Mouse (Mus musculus) layer of hippocampus, postnatal 36 days (tissue): Measurements from ENCODE around the gene Vasn. TPM values are rescaled to one million over a fixed set of nuclear protein-coding genes. Genes with fewer than 3 reads are reported as not detected.

ENCODE experiments used
- DNase-seq, 2 experiments: peaks; one replicate each; pipeline ENCODE4 v3.0.0; 2022
- total RNA-seq, 2 experiments: library from RNA; stranded (reverse); gene quantifications; 2 replicates each; pipeline ENCODE4 v1.2.3; 2021

Gene Vasn
- total RNA-seq, 2 experiments from 2014 or later = 4.4 to 5.7 TPM

GRCm38 (mm10) chr16:4607818-4608531 lies 31.8 kb upstream of the Vasn start:
- DNase-seq = peak; percentile 68 to 74

- no peak for DNase-seq
Measured at GRCm38 (mm10) chr16:4608532-4609059, 31.1 kb upstream of the Vasn start.

- DNase-seq = no peak
Measured at GRCm38 (mm10) chr16:4611193-4611592, 28.5 kb upstream of the Vasn start.

- no peak for DNase-seq
Measured at GRCm38 (mm10) chr16:4611676-4612075, 28.1 kb upstream of the Vasn start.

GRCm38 (mm10) chr16:4613736-4614135 lies 26.0 kb upstream of the Vasn start:
- DNase-seq = no peak

GRCm38 (mm10) chr16:4614639-4615038 lies 25.1 kb upstream of the Vasn start:
- DNase-seq = no peak

GRCm38 (mm10) chr16:4615297-4615696 lies 24.4 kb upstream of the Vasn start:
- DNase-seq = no peak

- DNase-seq = no peak
Measured at GRCm38 (mm10) chr16:4616829-4617228, 22.9 kb upstream of the Vasn start.

GRCm38 (mm10) chr16:4624074-4624473 lies 15.7 kb upstream of the Vasn start:
- DNase-seq = no peak

GRCm38 (mm10) chr16:4624481-4625110 lies 15.1 kb upstream of the Vasn start, which contains the start of gene Pam16:
Gene Pam16, minus strand, starts transcription at chr16:4624988.
- DNase-seq = peak; percentile 90 to 91

GRCm38 (mm10) chr16:4627105-4627504 lies 12.6 kb upstream of the Vasn start:
- no peak for DNase-seq

GRCm38 (mm10) chr16:4628898-4629419 lies 10.8 kb upstream of the Vasn start:
- DNase-seq = no peak

GRCm38 (mm10) chr16:4629950-4630349 lies 9.8 kb upstream of the Vasn start:
- peak; percentile 67 to 73 for DNase-seq

- no peak for DNase-seq
Measured at GRCm38 (mm10) chr16:4632050-4632449, 7.7 kb upstream of the Vasn start.

GRCm38 (mm10) chr16:4633661-4634060 lies 6.1 kb upstream of the Vasn start:
- no peak for DNase-seq

GRCm38 (mm10) chr16:4634681-4635080 lies 5.1 kb upstream of the Vasn start:
- DNase-seq = no peak

GRCm38 (mm10) chr16:4635760-4636159 lies 4.0 kb upstream of the Vasn start:
- DNase-seq = no peak

- DNase-seq = no peak
Measured at GRCm38 (mm10) chr16:4638891-4639390, 800 bp upstream of the Vasn start.

GRCm38 (mm10) chr16:4640267-4641005 lies 695 bp downstream of the Vasn start:
- no peak for DNase-seq

- DNase-seq = no peak
Measured at GRCm38 (mm10) chr16:4641119-4641838, 1.5 kb downstream of the Vasn start.

GRCm38 (mm10) chr16:4642190-4642589 lies 2.4 kb downstream of the Vasn start:
- no peak for DNase-seq

- DNase-seq = no peak
Measured at GRCm38 (mm10) chr16:4642937-4643336, 3.2 kb downstream of the Vasn start.
